Mouse (Mus musculus): ENCODE data around the gene Vwa5b2. TPM values are rescaled to one million over a fixed set of nuclear protein-coding genes. Genes with fewer than 3 reads are reported as not detected.

Gene Vwa5b2
- not detected in 2 replicates for total RNA-seq (2015)
- not detected in 2 replicates for total RNA-seq (2017)

- no peak for ATAC-seq (ENCODE audit: poor library complexity, severe bottlenecking)
Observed at GRCm38 (mm10) chr16:20589366-20589938, at the start of gene Vwa5b2. Gene Vwa5b2, plus strand, starts transcription at chr16:20589471.

DNA sequence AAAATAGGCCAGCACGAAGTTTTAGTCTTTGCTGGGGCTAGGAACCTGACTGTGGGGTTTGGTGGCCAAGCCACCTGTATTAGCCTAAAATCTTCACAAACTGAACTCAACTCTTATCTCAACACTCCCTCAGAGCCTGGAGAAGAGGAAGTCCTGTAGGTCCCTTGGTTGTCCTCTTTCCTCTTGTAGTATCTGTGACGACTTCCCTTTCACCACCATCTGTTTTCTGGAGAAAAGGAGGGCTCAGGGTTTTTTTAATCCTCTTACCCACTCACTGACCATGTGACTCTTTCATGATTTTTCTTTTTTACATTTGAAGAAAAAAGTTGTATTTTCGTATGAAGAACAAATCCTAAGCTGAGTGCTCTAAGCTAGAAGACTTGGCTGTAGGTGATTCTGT, 49.6 kb upstream of the Vwa5b2 start:
- no peak for ATAC-seq (ENCODE audit: poor library complexity, severe bottlenecking)

DNA sequence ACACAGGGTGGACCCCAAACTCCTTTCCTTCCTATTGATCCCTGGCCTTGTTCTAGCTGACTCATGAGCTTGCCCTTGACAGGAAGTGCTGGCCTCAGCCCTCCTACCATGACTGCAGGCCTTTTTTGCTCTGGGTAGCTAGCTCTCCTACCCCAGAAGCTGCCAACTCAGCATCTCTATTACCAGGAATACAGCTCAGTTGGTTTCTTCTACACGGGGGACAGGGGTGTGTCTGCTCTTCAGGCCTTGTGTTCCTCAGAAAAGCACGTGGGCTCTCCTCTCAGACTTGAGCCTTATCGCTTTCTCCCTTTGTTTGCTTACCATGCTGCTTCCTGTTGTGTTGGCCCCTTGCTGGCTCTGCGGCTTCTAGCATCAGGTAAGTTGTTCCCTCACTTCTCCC, 48.8 kb upstream of the Vwa5b2 start:
- ATAC-seq (ENCODE audit: poor library complexity, severe bottlenecking) = no peak

- ATAC-seq (ENCODE audit: poor library complexity, severe bottlenecking) = no peak
Observed at GRCm38 (mm10) chr16:20545696-20546095, 43.6 kb upstream of the Vwa5b2 start.

GRCm38 (mm10) chr16:20547423-20547822, 41.8 kb upstream of the Vwa5b2 start:
- no peak for ATAC-seq (ENCODE audit: poor library complexity, severe bottlenecking)

- peak; percentile 97 for ATAC-seq (ENCODE audit: poor library complexity, severe bottlenecking)
Observed at GRCm38 (mm10) chr16:20548096-20548948, 40.9 kb upstream of the Vwa5b2 start, which contains the start of gene Abcf3. Gene Abcf3, plus strand, starts transcription at chr16:20548577.

DNA sequence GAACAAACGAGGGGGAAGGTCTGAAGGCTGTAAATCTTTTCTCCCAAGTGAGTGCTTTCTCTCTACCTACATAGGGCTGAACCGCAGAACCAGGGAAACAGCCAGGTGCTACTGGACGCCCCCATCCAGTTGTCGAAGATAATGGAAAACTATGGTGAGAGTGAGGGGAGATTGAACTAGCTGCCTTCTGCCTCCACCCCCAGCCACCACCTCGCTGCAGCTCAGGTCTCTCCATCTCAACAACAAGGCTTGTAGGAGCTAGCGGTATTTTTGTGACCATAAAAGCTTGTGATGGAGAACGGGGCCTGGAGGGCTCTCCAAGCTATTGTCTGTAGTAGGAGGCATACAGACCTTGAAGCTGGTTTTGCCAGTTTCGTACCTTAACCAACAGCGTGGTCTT, 40.1 kb upstream of the Vwa5b2 start:
- ATAC-seq (ENCODE audit: poor library complexity, severe bottlenecking) = no peak

DNA sequence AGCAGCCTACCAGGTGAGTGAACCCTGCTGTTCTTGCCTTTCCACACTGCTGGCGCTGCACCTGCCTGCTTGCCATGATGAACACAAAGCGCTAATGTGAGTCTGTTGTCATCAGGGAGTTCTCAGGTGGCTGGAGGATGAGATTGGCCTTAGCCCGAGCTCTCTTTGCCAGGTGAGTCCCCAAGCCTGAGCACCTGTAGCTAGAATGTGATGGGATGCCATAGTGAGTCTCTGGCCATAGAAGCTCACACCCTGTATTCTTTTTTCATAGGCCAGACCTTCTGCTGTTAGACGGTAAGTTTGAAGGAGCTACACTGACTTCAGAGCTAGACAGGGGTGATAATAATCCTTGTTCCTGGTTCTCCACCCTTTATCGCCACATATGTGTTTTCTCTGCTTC, 37.6 kb upstream of the Vwa5b2 start:
- no peak for ATAC-seq (ENCODE audit: poor library complexity, severe bottlenecking)

DNA sequence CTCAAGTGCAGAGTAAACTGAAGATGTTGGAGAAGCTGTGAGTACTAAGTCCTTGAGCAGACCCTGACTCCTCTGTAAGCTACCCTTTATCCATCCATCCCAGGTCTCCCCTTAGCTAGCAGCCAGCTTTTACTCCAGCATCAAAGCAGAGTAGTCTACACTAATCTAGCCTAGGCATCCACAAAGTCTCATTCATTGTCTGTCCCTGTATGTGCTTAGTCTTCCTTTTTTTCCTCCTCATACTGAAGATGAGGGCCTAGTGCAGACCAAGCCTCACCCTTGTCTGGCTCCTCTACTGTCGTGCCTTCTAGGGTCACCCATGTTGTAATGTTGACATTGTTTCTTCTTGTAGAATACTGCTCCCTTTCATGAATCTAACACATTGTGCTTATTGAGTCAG, 36.7 kb upstream of the Vwa5b2 start:
- no peak for ATAC-seq (ENCODE audit: poor library complexity, severe bottlenecking)

GRCm38 (mm10) chr16:20555000-20555399, 34.3 kb upstream of the Vwa5b2 start:
- no peak for ATAC-seq (ENCODE audit: poor library complexity, severe bottlenecking)

- ATAC-seq (ENCODE audit: poor library complexity, severe bottlenecking) = no peak
Observed at GRCm38 (mm10) chr16:20557381-20557780, 31.9 kb upstream of the Vwa5b2 start.

GRCm38 (mm10) chr16:20565075-20565474, 24.2 kb upstream of the Vwa5b2 start:
- ATAC-seq (ENCODE audit: poor library complexity, severe bottlenecking) = no peak

DNA sequence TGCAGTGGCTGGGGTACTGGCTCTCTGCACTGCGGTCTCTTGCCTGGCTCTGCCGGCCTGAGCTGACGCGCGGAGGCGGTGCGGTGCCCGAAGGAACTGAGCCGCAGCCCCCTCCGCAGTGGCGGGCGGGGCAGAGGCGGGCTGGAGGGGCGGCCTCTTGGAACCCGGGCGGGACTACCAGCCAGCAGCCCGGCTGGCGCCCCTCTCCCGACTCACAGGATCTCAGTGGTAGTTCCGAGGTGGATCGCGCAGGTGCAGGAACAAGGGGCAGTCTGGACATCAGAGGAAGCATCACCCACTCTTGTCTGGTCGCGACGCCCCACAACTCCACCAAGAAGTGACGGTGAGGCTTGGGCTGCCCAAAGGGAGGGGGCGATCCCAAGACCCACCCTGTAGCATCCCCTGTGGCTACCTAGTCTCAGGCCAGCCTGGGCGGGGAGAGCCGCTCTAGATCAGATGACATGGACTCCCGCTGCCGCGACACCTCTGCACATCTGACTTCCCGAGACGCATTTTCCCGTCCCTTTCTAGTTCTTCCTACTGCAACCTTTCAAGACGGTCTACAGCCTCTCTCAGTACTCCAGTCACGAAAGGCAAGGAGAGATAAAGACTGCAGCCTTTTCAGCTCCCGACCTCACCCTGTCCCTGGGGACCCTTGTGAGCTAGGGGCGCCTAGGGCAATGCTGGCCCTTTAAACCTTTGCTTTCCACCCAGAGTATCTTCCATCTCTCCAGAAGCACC, 838 bp downstream of the Vwa5b2 start:
- no peak for ATAC-seq (ENCODE audit: poor library complexity, severe bottlenecking)

DNA sequence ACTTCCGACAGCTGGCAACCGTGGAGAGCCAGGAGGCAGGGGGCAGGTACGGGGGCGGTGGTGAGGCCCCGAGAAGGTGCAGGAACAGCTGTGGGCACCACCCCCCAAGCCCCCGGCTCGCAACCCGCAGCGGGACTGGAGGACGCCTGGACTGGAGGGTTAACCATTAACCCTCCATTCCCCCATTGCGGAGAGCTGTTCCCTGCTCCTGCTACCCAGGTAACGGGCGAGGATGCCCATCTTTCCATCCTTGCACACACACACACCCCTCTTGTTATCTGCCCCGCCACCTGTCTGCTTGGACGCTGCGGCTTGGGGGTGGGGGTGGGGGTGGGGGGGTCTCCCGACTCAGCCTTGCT, 1.4 kb downstream of the Vwa5b2 start:
- no peak for ATAC-seq (ENCODE audit: poor library complexity, severe bottlenecking)

DNA sequence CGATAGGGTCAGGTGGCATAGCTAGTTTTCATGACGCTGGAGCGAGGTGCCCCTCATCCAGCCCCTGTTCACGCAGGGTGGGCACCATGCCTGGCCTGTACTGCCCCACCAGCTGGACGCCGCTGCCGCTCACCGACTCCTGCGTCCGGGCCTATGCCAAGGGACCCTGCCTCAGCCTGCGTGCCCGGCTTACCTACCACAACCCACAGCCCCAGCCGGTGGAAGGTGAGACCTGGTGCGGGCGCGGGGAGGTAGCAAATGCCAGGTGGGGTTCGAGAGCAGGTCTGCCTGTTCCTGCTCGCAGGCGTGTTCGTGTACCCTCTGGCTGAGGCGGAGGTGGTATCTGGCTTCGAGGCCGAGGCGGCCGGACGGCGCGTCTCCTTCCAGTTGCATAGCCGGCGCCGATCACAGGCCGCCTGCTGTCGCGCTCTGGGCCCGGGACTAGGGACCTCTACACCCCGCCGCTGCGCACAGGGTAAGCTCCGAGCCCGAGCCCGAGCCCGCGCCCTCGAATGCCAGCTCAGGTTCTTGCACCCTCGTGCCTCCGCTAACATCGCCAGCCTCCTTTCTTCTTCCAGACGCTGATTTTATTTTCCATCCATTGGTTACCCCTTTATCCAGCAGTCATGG, 1.9 kb downstream of the Vwa5b2 start:
- no peak for ATAC-seq (ENCODE audit: poor library complexity, severe bottlenecking)

GRCm38 (mm10) chr16:20595060-20595673, 5.9 kb downstream of the Vwa5b2 start:
- no peak for ATAC-seq (ENCODE audit: poor library complexity, severe bottlenecking)

DNA sequence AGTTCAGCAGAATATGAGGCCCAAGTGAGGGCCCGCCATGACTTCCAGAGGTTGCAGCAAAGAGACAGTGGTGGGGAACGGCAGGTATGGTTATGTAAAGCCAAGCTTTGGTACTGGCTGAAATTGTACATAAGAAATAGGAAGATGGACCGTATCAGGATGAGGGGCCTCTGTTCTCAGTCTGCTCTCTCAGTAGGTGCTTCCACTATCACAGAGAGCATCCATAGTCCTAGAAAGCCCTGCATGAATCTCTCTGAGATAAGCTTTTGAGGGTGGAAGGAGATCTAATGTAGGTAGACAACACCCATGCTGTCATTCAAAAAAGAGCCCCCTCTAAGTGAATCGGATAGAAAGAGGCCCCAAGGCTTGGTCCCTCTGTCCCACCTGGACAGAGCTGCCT, 6.5 kb downstream of the Vwa5b2 start:
- no peak for ATAC-seq (ENCODE audit: poor library complexity, severe bottlenecking)

GRCm38 (mm10) chr16:20596687-20597441, 7.6 kb downstream of the Vwa5b2 start:
- no peak for ATAC-seq (ENCODE audit: poor library complexity, severe bottlenecking)

DNA sequence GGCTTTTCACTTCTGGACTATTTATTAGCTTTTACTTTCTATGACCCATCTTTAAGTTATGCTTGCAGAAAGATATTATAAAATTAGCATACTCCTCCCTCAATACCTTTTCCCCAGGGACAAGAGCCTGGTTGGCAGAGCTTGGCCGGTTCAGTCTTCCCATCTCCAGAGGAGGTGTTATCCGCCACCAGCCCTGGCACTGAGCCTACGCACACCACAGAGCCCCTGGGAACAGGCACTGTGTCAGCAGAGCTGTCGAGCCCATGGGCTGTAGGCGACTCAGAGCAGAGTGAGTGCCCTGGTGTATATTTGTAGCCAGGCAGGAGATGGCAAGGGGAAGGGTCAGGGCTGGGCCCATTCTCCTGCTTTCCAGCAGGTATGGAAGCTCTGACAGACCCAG, 11.2 kb downstream of the Vwa5b2 start:
- no peak for ATAC-seq (ENCODE audit: poor library complexity, severe bottlenecking)

DNA sequence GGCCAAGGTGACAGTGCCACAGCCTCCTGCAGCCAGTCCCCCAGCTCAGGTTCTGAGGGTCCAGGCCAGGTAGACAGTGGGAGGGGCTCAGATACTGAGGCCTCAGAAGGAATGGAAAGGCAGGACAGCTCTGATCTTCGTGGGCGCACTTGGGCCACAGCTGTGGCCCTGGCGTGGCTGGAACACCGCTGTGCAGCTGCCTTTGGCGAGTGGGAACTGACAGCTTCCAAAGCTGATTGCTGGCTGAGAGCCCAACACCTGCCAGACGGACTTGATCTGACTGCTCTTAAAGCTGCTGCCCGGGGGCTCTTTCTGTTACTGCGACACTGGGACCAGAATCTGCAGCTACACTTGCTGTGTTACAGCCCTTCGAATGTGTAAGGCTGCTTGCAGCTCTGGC, 15.4 kb downstream of the Vwa5b2 start:
- no peak for ATAC-seq (ENCODE audit: poor library complexity, severe bottlenecking)

All from megakaryocyte, adult 5-6 weeks (primary cell).